Mouse (Mus musculus): ENCODE results near the gene Vmn2r18. TPM values are rescaled to one million over a fixed set of nuclear protein-coding genes. Genes with fewer than 3 reads are reported as not detected.

Gene Vmn2r18
- total RNA-seq (2014; fragmentation: Nextera tagmentation) (not detected in 2 replicates), total RNA-seq (2017) (0.05 and 0.06 TPM in 2 replicates), polyA plus RNA-seq (2012) (not detected in 2 replicates)

GRCm38 (mm10) chr5:151605921-151606320, at the start of gene Vmn2r18:
Gene Vmn2r18 (minus strand): TSS chr5:151606021.
- no peaks in the 10 kb centered on the region for H3K36me3 ChIP-seq (replicated peaks)
- ATAC-seq (ENCODE audit: extremely low read depth, insufficient number of reproducible peaks, low FRiP score, poor library complexity, severe bottlenecking) (no peak), DNase-seq (ENCODE audit: low spot score) (no peak)
- no peak within 1 kb of the TSS for H3K4me3 ChIP-seq (ENCODE audit: low read depth, low read length)
- no peaks in the 10 kb centered on the region for H3K4me1 ChIP-seq (ENCODE audit: insufficient read depth, low read depth, low read length)
- TF ChIP-seq POLR2AphosphoS5 (IDR thresholded peaks at IDR 0.05; ENCODE audit: insufficient replicate concordance, low read depth, low read length) = no peak
- no peak for TF ChIP-seq GATA2 (IDR thresholded peaks at IDR 0.05; ENCODE audit: borderline replicate concordance, low read depth, low read length)
- TF ChIP-seq GATA1 (IDR thresholded peaks at IDR 0.05; ENCODE audit: borderline replicate concordance, low read length) = no peak
- no peak for TF ChIP-seq TAL1 (conservative IDR thresholded peaks at IDR 0.05; ENCODE audit: low read depth, low read length)
- TF ChIP-seq CTCF (IDR thresholded peaks at IDR 0.05; ENCODE audit: low read depth, low read length) = no peak
- H3K9me3 ChIP-seq (replicated peaks) = no peaks in the 10 kb centered on the region
- H3K27me3 ChIP-seq (ENCODE audit: insufficient read depth, low read length) = no peaks in the 10 kb centered on the region

- no peak for TF ChIP-seq CTCF (IDR thresholded peaks at IDR 0.05; ENCODE audit: low read depth, low read length)
- TF ChIP-seq GATA2 (IDR thresholded peaks at IDR 0.05; ENCODE audit: borderline replicate concordance, low read depth, low read length) = no peak
- TF ChIP-seq POLR2AphosphoS5 (IDR thresholded peaks at IDR 0.05; ENCODE audit: insufficient replicate concordance, low read depth, low read length) = no peak
- no peak for TF ChIP-seq GATA1 (IDR thresholded peaks at IDR 0.05; ENCODE audit: borderline replicate concordance, low read length)
- TF ChIP-seq TAL1 (conservative IDR thresholded peaks at IDR 0.05; ENCODE audit: low read depth, low read length) = no peak
- DNase-seq (ENCODE audit: low spot score) (no peak), ATAC-seq (ENCODE audit: extremely low read depth, insufficient number of reproducible peaks, low FRiP score, poor library complexity, severe bottlenecking) (no peak)
- H3K27me3 ChIP-seq (ENCODE audit: insufficient read depth, low read length) = no peaks in the 10 kb centered on the region
- peaks cover 25% of the 10 kb centered on the region for H3K4me1 ChIP-seq (ENCODE audit: insufficient read depth, low read depth, low read length)
- peaks cover 30% of the 10 kb centered on the region for H3K36me3 ChIP-seq (replicated peaks)
- H3K4me3 ChIP-seq (ENCODE audit: low read depth, low read length) = peak overlapping the region; percentile 85; the same call in 1 of the 2 replicates
- H3K9me3 ChIP-seq (replicated peaks) = no peaks in the 10 kb centered on the region
Observed at GRCm38 (mm10) chr5:151651411-151651784, 45.6 kb upstream of the Vmn2r18 start.

DNA sequence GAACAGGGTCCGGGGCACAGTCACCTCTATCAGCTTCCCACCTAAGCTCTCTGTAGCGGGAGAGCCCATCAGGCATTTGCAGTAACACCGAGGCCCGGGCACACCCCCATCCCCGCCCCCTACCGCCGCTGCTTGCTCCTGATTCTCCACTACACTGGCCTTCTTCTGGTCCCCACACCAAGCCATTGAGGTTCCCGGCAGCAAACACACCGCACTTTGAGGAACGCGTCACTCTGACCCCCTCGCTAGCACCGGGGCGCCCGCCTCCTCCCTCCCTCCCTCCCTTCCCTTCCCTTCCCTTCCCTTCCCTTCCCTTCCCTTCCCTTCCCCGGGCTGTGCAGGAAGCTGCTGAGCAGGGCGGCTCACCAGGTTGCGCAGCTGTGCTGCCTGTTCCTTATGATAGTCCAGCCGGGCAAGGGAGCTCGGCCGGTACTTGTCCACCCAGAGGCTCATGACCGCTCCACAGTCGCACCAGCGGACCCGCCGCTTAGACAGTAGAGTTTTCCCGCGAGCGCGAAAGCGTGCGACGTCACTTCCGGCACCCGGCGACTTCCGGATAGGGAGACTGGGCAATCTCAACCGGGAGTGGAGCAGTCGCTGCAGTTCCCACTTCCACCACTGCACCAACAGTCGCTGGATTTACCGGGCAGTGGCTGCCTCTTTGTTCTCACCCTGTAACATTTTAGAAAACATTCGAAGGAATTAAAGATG, 45.0 kb upstream of the Vmn2r18 start, which contains the start of gene Rfc3:
TSS of gene Rfc3 (minus strand) at position 543 of the 711 bp plus-strand sequence.
- Histone ChIP-seq H3K4me3 (ENCODE audit: low read depth, low read length) (peak within 1 kb of the TSS; percentile 85), H3K9me3 (replicated peaks) (no peaks in the 10 kb centered on the region), H3K27me3 (ENCODE audit: insufficient read depth, low read length) (no peaks in the 10 kb centered on the region), H3K36me3 (replicated peaks) (peaks cover 36% of the 10 kb centered on the region), H3K4me1 (ENCODE audit: insufficient read depth, low read depth, low read length) (peaks cover 28% of the 10 kb centered on the region)
- TF ChIP-seq CTCF (IDR thresholded peaks at IDR 0.05; ENCODE audit: low read depth, low read length) (peak; percentile 49), POLR2AphosphoS5 (IDR thresholded peaks at IDR 0.05; ENCODE audit: insufficient replicate concordance, low read depth, low read length) (no peak)
- ATAC-seq (ENCODE audit: extremely low read depth, insufficient number of reproducible peaks, low FRiP score, poor library complexity, severe bottlenecking) (peak; percentile 97), DNase-seq (ENCODE audit: low spot score) (peak; percentile 81)

GRCm38 (mm10) chr5:151644845-151645244, 39.0 kb upstream of the Vmn2r18 start:
- peaks cover 20% of the 10 kb centered on the region for H3K4me1 ChIP-seq (ENCODE audit: insufficient read depth, low read depth, low read length)
- peaks cover 83% of the 10 kb centered on the region for H3K36me3 ChIP-seq (replicated peaks)
- ATAC-seq (ENCODE audit: extremely low read depth, insufficient number of reproducible peaks, low FRiP score, poor library complexity, severe bottlenecking) (peak; percentile 52), DNase-seq (ENCODE audit: low spot score) (no peak)
- no peaks in the 10 kb centered on the region for H3K9me3 ChIP-seq (replicated peaks)
- TF ChIP-seq GATA1 (IDR thresholded peaks at IDR 0.05; ENCODE audit: borderline replicate concordance, low read length) = no peak
- TF ChIP-seq CTCF (IDR thresholded peaks at IDR 0.05; ENCODE audit: low read depth, low read length) = peak; percentile 93
- no peak for TF ChIP-seq POLR2AphosphoS5 (IDR thresholded peaks at IDR 0.05; ENCODE audit: insufficient replicate concordance, low read depth, low read length)
- H3K27me3 ChIP-seq (ENCODE audit: insufficient read depth, low read length) = no peaks in the 10 kb centered on the region
- H3K4me3 ChIP-seq (ENCODE audit: low read depth, low read length) = no peak overlapping the region

DNA sequence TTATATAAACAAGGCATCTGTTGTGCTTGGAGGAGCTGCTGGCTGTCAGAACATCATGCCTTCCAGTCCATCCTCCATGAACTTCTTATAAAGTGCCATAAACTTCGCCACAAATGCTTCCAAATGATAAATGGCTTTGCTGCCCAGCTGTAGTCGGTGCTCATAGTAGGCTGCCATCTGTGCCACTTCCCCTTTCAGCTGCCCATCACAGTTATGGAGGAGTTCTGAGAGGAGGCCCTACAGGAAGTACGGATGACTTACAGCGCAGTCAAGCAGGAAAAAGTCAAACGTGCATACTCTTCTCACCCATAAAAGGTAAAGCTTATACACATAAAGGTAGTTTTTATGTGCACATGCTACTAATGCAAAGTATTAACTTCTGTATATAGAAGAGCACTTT, 37.0 kb upstream of the Vmn2r18 start:
- Histone ChIP-seq H3K4me1 (ENCODE audit: insufficient read depth, low read depth, low read length) (peaks cover 12% of the 10 kb centered on the region; the same call in 1 of the 2 replicates), H3K4me3 (ENCODE audit: low read depth, low read length) (no peak overlapping the region), H3K27me3 (ENCODE audit: insufficient read depth, low read length) (no peaks in the 10 kb centered on the region), H3K9me3 (replicated peaks) (no peaks in the 10 kb centered on the region), H3K36me3 (replicated peaks) (peaks cover 68% of the 10 kb centered on the region)
- TF ChIP-seq POLR2AphosphoS5 (IDR thresholded peaks at IDR 0.05; ENCODE audit: insufficient replicate concordance, low read depth, low read length) (no peak), CTCF (IDR thresholded peaks at IDR 0.05; ENCODE audit: low read depth, low read length) (no peak), TAL1 (conservative IDR thresholded peaks at IDR 0.05; ENCODE audit: low read depth, low read length) (no peak), GATA1 (IDR thresholded peaks at IDR 0.05; ENCODE audit: borderline replicate concordance, low read length) (no peak), GATA2 (IDR thresholded peaks at IDR 0.05; ENCODE audit: borderline replicate concordance, low read depth, low read length) (no peak)
- ATAC-seq (ENCODE audit: extremely low read depth, insufficient number of reproducible peaks, low FRiP score, poor library complexity, severe bottlenecking) = no peak
- no peak for DNase-seq (ENCODE audit: low spot score)

DNA sequence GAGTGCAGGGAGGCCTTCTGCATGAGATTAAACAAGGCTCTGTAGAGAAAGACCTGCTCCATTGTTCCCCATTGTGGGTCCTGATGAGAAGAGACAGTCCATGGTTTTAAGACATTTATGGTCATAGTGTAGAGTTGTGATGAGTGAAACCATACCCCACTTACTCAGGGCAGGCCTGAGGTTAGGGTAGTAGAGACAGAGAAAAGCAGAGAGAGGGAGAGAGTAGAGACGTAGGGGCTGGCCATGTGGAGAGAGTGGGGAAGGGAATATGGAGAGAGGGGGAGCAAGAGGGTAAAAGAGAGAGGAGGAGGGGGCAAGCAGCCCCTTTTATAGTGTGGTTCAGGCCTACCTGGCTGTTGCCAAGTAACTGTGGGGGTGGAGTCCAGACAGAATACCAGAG, 36.3 kb upstream of the Vmn2r18 start:
- no peak for TF ChIP-seq TAL1 (conservative IDR thresholded peaks at IDR 0.05; ENCODE audit: low read depth, low read length)
- TF ChIP-seq CTCF (IDR thresholded peaks at IDR 0.05; ENCODE audit: low read depth, low read length) = no peak
- no peak for TF ChIP-seq GATA2 (IDR thresholded peaks at IDR 0.05; ENCODE audit: borderline replicate concordance, low read depth, low read length)
- no peak for TF ChIP-seq GATA1 (IDR thresholded peaks at IDR 0.05; ENCODE audit: borderline replicate concordance, low read length)
- no peak overlapping the region for H3K4me3 ChIP-seq (ENCODE audit: low read depth, low read length)
- ATAC-seq (ENCODE audit: extremely low read depth, insufficient number of reproducible peaks, low FRiP score, poor library complexity, severe bottlenecking) (no peak), DNase-seq (ENCODE audit: low spot score) (no peak)
- H3K27me3 ChIP-seq (ENCODE audit: insufficient read depth, low read length) = no peaks in the 10 kb centered on the region
- H3K9me3 ChIP-seq (replicated peaks) = no peaks in the 10 kb centered on the region
- peaks cover 9% of the 10 kb centered on the region; the same call in 1 of the 2 replicates for H3K4me1 ChIP-seq (ENCODE audit: insufficient read depth, low read depth, low read length)
- H3K36me3 ChIP-seq (replicated peaks) = peaks cover 60% of the 10 kb centered on the region

Measured in G1E (cell line).